Mouse (Mus musculus): ENCODE measurements around the gene Ltn1.

Ltn1 gene

DNA sequence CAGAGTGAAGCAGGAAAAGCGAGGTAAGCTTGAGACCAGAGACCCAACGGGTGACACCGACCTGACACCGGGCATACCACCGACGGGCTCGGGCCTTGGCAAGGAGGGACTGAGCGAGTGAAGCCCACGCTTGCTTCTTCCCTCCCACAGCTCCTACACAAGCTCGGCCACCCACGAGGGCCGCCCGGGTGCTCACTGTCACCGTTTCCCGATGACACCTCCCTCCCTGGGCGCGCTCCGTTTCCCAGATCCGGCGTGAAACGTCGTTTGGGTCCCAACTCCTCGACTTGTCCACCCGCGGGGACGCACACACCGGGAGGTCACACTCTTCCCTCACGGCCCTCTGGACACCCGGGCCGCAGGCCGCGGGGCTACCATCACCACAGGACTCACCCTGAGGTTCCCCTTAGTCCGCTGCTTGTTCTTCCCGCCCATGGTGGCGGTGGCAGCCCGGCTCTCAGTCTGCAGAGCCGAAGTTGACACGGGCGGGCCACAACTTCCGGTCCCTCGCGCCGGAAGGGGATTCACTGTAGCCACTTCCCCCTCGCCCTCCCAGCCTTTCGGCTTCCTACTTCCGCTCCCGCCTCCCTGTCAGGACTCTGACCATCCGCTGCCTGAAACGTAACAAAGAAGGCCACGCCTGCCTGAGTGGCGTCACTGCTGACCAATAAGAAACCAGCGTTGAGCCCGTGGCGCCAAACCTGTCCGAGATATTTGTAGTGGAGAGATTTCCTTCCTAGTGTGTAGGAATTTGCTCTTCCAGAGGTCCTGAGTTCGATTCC, at the start of gene Ltn1:
Gene Ltn1, minus strand, starts transcription at position 580 of the 782 bp plus-strand sequence.
- peak; percentile 99 for DNase-seq (ENCODE audit: low read depth)

DNA sequence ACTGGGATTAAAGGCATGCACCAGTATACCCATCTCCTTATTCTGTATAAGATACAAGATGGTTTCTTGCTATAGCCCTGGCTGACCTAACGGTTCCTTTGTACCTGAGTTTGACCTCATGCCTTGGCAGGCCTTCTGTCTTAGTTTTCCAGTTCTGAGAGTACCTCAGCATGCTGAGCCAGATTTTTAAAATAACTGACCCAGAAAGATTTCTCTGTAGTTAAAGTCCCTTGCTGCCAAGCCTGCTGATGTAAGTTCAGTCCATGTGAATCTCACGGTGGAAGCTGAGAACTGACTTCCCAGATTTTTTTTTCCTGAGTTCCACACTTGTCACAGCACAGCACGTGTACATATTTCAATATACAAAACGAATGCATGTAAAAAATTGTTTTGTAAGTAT, 38.2 kb upstream of the Ltn1 start:
- DNase-seq (ENCODE audit: low read depth) = no peak

DNA sequence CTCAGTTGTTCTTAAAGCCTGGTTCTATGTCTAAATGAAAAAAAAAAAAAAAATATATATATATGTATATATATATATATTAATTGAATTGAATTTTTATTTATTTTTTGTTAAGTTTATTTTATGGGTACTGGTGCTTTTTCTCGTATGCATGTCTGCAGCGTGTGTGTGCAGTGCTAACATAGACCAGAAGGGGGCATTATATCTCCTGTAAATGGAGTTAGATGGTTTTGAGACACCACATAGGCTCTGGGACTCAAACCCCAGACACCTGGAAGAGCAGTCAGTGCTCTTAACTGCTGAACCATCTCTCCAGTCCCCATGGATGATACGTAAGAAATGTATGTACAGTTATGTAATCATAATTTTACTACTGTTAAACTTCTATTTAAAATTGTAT, 26.3 kb upstream of the Ltn1 start:
- DNase-seq (ENCODE audit: low read depth) = peak; percentile 47

DNA sequence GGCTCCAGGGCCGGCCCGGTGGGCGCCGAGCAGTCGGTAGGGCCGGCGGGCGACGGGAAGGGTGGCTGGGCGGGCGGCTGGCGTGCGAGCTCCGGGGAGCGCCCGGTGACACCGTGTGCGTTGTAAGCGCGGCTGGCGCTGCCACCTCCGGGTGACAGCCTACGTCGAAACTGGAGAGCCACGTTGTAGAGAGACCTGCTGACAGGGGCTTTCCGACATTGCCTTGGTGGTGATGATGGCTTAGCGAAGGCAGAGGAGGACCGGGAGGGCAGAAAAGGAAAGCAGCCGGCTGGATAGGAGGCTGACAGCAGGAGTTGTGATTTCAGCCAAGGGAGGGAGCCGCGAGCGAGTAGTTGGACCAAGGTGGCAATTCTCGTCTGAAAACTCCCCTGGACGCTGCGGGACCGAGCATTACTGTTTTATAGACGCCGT, 22.8 kb upstream of the Ltn1 start:
- DNase-seq (ENCODE audit: low read depth) = peak; percentile 83

DNA sequence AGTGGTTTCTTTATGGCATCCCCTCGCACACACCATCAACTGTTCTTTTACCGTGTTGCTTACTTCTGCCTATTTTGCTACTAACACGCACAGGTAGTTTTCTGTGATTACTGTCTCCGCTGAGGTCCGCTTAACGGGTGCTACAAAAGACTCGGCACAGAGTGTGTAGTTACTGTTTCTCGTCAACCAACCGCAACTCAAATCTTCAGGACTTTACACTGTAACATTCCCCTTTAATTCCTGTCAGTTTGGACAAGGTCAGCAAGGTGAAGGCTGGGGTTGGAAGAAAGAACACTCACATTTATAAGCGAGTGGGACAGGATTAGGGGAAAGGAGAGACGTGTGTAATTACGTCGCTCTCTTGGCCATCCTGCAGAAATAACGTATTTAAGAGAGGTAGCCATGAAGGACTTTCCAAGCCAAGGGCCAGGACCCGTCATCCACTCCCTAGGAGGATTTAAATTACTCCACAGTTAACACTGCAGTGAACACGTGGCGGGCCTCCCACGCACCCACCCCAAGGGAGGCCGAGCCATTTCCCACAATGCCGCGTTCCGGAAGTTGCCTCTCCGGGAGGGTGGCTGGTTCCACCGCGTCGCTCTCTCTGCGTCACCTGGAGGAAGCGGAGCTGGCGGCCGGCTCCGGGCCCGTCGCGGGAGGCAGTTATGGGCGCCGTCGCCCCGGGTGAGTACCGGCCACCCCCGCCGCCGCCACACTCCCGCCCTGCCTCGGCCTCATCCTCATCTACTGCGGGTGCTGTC, 22.2 kb upstream of the Ltn1 start, which contains the start of gene Usp16:
Gene Usp16, plus strand, starts transcription at position 285 of the 761 bp plus-strand sequence.
- peak; percentile 95 for DNase-seq (ENCODE audit: low read depth)

DNA sequence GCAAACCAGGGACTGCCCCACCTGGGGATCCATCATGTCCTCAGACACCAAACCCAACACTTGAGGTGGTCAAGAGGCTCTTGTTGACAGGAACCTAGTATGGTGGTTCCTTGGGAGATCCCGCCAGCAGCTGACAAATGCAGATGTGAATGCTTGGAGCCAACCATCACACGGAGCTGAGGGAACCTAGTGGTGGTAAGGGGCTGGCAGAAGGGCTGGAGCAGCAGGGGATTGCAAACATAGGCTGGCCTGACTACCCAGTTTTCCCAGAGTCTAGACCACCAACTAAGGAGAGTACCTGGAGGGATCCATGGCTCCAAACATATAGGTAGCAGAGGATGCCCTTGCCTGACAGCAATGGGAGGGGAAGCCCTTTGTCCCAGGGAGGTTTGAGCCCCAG, 20.8 kb upstream of the Ltn1 start:
- no peak for DNase-seq (ENCODE audit: low read depth)

DNA sequence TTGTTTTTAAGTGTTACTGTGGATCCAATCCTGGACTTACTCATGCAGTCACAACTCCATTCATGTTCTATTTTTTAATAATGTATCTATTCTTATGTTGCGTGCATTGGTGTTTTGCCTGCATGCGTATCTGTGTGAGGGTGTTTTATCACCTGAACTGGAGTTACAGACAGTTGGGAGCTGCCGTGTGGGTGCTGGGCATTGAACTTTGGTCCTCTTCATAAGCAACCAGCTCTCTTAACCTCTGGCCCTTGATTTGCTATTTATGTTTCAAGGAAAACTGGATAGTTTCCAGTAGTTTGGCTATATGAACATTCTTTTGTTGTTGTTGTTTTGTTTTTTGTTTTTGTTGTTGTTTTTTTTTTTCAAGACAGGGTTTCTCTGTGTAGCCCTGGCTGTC, 13.1 kb upstream of the Ltn1 start:
- no peak for DNase-seq (ENCODE audit: low read depth)

DNA sequence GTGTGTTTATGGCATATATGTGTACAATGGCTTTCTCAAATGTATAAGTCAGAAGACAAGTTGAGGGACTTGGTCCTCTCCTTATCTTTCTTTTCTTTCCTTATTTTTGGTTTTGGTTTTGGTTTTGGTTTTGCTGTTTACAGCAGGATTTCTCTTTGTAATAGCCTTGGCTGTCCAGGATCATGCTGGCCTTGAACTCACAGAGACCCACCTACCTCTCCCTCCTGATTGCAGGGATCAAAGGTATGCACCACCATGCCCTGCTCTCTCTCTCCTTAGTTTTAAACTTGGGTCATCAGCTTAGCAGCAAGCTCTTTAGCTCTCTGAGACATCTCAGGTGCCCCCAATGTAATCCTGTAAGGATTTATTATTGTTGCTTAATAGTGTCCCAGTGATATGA, 12.7 kb upstream of the Ltn1 start:
- DNase-seq (ENCODE audit: low read depth) = no peak

DNA sequence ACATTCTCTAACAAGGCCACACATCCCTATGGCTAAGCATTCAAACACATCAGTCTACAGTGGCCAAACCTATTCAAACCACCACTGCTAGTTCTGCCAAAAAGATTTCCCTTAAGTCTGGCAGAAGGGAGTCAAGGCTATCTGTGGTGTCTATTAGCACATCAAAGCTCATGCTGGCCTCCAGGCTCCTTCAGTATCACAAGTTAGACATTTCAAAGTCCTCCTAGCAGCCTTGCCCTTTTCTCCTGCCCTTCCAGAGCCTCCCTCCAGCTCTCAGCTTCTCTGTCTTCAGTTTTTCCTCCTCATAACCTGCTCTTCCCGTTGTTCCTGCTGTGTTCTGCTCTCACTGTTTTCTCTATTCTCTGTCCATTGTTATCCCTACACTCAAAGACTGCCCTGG, 11.7 kb upstream of the Ltn1 start:
- no peak for DNase-seq (ENCODE audit: low read depth)

DNA sequence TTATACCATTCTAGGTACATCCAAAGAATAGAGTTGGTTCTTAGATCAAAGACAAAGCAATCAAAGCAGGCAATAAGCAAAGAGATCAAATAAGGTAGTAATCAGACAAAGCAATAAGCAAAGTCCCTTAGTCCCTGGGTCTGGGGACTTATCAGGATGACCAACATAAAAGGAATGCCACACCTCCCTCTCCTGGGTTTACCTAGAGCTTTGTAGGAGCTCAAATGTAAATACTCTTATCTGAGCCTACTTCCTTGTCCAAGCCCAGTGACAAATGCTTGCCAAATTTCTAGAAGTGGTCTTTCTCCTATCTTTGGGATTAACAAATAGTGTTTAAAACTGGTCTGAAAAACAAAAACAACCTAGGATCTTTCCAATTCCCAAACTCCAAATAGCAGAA, 10.8 kb upstream of the Ltn1 start:
- no peak for DNase-seq (ENCODE audit: low read depth)

DNA sequence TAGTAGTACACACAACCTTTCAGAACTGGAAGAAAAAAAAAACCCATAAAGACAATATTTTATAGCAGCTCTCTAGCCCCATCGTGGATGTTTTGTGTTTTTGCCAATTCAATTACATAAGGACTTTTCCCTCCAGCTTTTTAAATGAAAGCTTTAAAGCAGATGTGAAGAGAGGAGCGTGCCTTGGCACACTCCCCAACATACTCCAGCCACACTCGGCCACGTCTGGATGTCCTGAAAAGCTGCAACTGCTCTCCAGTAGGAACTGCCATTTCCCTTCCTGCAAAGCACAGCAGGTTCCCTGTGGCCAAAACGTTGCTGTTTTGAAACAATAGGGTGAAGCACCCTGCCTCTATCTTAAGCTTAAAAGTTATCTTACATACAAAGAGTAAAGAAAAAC, 9.9 kb upstream of the Ltn1 start:
- DNase-seq (ENCODE audit: low read depth) = no peak

DNA sequence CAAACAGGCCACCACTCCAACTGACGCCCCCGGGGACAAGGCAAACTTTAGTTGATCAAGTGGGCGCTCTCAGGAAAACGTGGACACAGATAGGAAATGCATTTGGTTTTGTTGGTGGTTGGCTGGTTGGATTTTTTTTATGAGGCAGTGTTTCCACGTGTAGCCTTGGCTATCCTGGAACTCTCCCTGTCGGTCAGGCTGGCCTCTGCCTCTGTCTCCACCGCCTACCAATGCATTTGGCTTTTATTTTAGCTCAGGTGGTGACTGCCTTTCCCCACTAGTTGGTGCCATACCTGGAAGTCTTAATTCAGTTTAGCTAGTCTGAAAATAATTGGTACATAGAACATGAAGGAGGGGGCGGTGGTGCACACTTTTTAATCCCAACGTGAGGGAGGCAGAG, 8.7 kb upstream of the Ltn1 start:
- DNase-seq (ENCODE audit: low read depth) = peak; percentile 73

DNA sequence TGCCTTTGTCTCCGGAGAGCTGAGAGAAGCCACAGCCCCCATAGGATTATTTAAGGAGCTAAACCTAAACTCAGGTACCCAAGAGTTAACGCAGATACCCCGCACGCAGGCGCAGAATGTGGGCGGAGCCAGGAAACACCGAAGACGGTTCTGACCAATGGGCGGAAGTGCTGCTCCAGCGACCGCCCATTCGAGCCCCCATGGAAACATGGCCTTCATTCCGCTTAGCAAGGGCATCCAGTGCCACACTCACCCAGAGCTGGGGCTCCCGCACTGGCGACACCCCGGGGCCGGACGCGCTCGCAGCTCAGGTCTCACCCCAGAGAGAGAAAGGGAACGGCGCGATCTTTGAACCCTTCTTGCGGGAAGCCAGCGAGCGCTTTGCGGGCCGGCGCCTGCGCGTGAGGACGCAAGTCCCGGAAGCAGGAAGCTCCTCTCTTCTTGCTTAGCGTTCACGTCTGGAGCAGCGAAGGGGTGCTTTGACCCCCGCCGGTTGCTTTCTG, 7.8 kb upstream of the Ltn1 start, which contains the start of gene Rwdd2b:
Gene Rwdd2b, minus strand, starts transcription at position 390 of the 503 bp plus-strand sequence.
- peak; percentile 98 for DNase-seq (ENCODE audit: low read depth)

DNA sequence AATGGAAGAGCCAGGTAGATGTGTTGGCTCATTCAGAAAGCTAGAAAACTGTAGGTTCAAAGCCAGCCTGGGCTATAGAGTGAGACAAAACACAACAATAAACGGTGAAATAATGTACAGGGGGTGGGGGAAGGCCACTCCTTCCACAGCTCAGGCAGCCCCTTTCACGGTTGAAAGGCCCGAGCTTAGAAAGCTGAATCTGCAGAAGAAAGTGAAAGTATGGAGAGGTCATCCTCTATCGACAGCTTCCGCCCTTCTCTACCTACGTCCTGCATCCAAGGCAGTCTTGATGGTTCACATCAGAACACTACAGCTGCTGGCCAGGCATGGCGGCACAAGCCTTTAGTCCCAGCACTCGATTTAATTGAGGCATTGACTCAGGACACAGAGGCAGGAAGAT, 6.3 kb upstream of the Ltn1 start:
- no peak for DNase-seq (ENCODE audit: low read depth)

DNA sequence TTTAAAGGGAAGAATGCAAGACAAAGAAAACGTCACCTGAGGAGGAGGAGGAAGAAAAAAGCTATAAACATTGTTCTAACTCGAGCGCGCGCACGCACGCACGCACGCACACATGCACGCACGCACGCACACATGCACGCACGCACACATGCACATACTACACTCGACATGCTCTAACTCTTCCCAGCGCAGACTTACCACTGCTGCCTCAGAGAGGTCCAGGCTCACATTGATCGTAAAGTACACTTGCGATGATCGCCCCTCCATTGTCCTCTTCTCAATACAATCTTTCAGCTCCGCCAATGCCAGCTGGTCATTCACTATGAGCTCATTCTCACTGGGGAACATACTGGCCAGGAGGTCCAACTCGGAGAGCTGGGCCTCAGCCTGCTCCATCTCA, 4.7 kb upstream of the Ltn1 start:
- no peak for DNase-seq (ENCODE audit: low read depth)

DNA sequence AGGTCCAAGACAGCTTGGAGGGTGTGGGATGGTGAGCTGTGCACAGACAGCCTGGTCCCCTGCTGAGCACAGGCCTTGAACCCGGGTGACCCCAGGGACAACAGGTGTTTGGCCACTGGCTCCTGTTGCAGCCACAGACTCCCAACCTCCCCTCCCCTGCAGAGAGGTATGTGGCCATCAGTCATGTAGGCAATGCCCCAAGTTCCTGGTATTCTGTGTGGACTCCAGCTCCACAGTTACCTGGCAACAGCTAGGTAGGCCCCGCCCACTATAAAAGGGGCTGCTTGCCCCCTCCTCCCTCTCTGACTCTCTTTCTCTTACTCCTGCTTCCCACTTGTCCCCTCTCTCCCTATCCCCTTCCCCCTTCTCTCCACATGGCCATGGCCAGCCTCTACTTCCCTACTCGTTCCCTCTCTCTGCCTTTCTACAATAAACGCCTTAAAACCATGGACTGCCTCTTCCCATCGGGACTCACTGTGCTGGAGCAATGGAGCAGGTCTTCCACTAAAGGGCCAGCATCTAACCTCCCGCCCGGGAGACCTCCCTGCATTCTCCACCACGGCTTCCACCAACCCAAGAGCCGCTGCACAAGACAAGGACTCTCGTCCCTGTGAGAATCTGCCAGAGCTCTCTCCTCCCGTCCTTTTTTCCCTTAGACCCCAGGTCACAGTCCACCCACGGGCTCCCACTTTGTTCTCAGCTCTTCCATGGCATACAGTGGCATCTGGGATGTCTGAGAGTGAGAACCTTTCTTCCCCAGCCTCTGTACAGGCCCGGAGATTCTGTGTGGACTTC, 3.2 kb upstream of the Ltn1 start:
- no peak for DNase-seq (ENCODE audit: low read depth)

DNA sequence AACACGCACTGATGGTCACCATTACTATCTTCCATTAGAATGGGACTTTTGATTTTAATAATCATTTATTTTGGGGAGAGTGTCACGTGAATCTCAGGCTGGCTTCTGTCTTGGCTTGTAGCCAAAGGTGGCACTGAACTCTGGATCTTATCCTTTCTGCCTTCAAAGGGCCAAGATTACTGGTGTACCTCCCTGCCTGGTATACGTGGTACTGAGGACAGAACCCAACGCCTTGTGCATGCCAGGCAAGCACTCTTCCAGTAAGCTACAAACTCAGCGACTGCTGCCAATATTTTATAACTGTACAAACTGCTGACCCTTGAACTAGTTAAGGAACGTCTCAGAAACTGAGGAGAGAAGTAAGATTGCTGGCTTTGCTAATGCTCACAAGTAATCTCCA, 2.5 kb upstream of the Ltn1 start:
- DNase-seq (ENCODE audit: low read depth) = no peak

DNA sequence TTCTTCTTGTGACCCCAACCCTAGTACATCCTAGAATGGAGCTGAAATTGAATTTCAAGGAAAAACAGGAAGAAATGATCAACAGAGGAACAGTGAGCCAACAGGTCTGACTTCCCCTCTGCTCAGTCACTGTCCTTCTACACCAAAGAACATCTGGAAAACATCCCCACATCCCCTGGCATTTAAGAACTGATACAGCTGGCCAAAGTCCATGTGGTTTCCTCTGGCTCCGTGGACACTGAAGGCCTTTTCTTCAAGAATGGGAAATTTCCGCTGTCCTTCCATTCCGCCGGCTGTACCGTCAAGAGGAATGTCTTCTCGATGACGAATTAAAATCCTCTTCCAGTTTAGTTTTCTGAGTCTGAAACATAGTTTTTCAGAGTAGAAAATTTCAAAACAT, 1.9 kb upstream of the Ltn1 start:
- no peak for DNase-seq (ENCODE audit: low read depth)

DNA sequence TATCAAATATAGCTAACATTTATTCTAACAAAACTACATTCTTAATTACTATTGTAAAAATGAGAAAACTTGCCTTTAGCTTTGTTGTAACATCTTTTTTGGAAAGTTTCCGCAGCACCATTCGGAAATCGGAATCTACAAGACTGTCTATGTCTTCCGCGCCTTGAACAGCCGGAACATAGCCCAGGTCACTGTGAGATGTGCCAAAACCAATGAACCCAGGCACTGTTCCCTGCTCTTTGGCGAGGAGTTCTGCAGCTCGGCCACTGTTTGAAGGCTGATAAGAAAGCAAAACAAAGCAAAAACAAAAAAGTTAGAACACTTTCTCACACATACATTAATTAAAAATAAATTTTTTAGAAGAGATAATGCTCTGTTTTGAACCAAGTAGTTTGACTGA, 4.9 kb downstream of the Ltn1 start:
- DNase-seq (ENCODE audit: low read depth) = no peak

DNA sequence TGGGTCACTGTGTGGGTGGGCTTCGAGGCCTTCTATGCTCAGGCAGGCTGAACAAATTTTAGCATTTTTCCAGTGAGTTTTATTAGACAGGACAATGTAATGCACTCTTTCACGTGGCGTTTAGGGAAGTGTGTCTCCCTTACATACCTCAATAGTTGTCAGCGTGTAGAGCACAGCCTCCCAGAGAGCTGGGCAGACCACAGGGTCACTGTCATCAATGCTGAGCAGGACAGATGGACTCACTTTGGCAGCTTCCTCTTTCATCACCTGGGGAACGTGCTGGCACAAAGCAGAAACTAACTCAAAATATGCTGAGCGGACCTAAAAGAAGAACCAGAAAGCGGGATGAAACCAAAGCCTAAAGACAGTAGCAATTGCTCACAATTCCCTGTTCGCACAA, 11.8 kb downstream of the Ltn1 start:
- no peak for DNase-seq (ENCODE audit: low read depth)

DNA sequence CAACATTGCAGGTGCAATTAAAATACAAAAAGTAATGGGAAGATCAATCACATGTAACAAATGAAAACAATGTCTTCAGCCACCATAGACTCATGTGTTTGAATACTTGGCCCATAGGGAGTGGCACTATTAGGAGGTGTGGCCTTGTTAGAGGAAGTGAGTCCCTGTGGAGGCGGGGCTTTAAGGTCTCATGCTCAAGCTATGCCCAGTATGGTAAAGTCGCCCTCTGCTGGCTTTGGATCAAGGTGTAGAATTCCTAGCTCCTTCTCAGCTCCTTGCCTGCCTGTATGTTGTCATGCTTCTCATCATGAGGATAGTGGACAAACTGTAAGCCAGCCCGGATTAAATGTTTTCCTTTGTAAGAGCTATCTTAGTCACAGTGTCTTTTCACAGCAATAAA, 27.4 kb downstream of the Ltn1 start:
- peak; percentile 58 for DNase-seq (ENCODE audit: low read depth)

DNA sequence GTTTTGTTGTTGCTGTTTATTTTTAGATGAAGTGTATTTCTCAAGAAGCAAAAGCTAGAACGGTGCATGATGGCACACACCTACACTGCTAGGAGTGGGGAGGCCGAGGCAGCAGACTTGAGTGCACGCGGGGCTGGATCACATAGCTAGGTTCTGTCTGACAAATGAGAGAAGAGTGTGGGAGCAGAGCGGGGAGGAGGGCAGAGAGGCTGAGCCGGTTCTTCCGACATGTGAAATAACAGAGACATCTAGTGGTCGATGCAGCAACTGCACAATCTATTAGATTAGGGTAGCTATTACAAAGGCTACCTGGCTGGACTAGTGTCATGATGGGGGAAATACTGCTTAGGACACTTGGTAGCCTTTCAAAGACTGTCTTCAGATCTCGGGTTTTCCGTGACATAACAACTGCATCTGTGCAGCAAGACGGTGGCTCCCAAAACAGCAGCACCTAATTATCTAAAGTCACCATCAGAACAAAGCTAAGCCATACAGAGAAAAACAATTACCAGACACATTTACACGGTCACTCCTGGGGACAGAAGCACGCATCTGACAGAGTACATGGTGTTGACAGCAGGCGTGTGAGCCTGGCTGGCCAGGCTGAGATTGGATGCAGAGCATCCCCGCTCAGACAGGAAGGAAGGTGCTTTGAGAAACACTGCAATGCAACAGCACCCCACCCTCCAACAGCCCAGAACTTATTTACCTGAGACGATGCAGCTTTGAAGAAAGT, 38.4 kb downstream of the Ltn1 start:
- peak; percentile 70 for DNase-seq (ENCODE audit: low read depth)
